Mouse (Mus musculus) frontal cortex, adult (tissue): ENCODE measurements around the gene Slc35f3.

ENCODE experiments used
- ATAC-seq: cut with Nextera tagmentation; 2 replicates; pipeline ENCODE4 v1.9.2; 2017; ENCODE audit warnings: mild to moderate bottlenecking, moderate library complexity, mixed read lengths; ENCODE audit not compliant: low TSS enrichment

Slc35f3 gene

DNA sequence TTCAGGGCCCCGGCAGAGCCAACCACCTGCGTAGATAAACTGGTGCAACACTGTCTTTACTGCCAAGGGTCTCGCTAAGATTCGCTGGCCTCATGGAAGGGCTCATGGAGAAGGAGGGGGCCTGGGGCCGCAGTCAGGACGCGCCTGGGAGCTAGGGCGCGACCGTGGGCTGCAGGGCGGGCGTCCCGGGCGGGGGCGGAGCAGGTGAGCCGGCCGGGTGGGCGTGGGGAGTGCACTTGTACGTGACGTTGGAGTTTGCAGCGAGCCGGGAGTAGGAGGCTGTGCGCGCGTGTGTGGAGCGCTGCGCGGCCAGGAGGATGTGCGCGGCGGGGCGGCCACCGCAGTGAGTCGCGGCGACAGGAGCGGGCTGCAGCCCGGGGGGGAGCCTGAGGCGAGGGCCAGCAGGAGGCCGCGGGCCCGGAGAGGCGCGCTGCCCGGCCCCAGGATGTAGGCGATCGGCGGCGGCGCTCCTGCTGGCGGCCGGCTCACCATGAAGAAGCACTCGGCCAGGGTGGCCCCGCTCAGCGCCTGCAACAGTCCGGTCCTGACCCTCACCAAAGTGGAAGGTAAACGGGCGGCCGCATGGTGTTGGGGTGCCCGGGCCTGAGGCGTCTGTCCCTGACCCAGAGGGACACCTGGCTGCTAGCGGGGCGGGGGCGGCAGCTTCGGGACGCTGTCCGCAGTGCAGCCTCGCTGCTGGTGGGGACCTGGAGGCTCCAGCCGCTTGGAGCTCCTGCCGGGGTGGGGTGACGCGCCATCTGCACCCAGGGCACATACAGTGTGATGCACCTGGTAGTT is at the start of gene Slc35f3:
Slc35f3 (plus strand) TSS at position 263 of the 798 bp plus-strand sequence.
- peak; percentile 77 for ATAC-seq

DNA sequence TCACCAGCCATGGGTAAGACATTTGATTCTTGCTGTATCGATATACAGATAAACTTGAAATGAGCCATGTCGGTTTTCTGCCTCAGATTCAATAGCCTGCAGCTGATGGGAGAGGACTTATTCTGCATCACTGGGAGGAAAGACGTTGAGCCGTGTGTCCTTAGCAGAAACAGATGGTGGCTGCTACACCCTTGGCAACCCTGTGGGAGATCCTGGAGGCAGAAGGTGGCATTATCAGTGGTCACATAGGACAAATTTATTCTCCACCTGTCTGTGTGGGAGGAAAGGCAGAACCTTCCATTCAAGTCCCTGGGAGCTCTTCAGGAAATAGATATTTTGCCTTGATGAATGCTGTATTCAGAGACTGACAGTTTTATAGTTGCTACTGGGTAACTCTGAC is 47.9 kb upstream of the Slc35f3 start:
- ATAC-seq = no peak

DNA sequence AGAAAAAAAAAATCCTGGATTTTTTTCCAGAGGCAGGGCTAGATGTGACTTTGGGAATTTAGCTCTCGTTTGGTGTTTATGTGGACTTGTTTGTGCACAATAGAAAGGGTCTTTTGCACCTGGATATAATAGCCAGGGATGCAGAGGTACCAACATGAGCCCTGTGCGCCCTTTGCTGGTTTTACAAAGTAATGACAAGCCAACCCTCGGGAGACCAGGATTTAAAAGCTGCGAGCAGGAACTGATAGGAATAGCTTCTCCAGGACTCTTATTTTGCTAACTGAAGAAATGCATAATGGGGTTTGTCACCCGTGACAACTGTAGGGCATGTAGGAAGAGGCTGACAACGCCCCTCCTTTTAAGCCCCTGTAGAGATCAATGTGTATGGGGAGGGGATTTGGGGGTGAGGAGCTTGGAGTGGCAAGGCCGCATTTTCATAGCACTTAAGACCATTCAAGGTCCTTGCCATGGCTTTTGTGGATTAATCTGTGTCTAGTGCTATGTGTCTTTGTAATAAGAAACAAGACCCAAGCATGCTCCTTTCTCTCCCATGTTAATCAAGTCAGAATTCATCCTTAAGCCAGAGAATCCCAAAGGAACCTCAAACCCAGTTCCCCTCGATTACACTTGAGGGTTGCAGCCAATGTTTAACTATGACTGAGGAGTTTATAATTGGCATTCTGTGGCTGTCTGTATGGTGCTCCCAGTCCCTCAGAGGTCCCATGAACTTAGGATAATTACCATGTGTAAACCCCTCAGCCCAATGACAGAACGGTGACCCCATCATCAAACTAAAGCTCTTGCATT is 41.6 kb upstream of the Slc35f3 start:
- ATAC-seq = no peak

DNA sequence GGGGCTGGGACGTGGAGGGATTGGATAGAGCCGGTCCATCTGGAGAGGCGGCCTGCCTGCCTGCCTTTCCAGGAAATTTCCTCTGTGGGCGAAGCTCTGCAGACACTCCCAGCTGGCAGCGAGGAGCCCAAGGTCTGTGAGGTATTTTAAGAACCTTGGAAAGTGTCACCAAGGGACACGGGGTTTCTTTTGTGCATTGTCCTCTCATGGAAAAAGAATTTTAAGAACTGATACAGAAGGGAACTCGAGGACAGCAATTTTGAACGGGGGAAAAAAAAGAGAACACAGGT is 41.0 kb upstream of the Slc35f3 start:
- peak; percentile 66 for ATAC-seq

DNA sequence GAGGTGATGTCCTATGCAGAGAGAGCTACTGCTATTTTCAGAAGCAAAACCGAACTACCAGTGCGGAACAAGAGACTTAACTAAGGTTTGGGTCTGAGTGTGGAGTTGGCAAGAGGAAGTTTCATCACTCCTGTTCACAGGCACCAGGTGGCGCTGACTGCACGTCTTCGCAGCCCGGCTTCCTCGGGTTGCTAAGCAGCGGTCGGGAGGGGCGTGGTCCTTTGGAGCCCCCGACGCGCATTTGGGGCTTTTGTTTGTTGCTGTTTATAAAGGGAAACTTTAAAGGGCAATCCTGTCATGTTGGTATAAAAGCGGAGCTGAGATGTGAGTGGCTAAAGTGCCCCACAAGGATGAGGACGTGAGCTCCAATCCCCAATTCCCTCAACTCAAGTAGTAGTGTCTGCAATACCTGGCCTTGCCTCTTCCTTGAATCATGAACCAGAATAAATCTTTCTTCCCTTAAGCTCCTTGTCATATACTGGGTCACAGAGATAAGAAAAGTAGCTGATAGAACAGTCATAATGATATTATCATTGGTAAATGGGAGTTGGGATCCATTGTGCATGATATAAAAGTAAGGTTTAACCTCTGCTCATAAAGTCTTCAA is 40.1 kb upstream of the Slc35f3 start:
- peak; percentile 87 for ATAC-seq

DNA sequence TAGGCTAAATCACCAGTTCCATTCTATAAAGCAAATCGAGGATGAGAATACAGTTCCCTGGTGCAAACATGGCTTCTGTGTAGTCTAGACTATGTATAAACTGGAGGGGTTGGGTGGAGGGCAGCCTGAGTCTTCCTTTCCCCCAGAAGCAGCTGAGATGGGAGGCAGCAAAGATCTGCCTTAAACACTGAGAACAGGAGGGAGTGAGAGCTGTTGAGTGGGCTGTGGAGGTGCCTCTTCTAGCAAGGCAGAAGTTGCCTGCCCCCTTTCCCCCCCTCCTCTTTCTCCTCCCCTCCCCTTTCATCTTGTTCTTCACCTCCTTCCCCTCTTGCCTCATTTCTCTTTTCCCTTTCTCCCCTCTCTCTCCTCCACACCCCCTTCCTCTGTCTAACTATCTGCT is 33.2 kb upstream of the Slc35f3 start:
- peak; percentile 79 for ATAC-seq

DNA sequence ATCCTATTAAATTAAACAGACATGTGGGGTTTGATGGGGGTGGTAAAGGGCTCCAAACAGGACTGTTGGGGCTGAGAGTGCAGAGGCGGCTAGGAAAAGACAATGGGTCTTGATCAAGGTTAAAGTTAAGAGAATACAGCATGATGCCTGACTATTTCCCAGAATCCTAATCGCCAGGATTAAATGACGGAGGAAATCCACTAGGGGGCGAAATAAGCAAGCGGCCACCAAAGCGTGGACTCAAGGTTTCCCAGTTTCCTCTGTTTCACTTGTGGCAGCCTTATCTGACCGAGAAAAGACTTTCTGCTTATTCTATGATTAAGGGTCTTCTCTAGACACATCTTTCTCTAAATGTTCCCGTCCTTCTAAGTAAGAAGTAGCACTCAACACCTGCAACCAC is 31.2 kb upstream of the Slc35f3 start:
- ATAC-seq = peak; percentile 75; the same call in 1 of the 2 replicates

DNA sequence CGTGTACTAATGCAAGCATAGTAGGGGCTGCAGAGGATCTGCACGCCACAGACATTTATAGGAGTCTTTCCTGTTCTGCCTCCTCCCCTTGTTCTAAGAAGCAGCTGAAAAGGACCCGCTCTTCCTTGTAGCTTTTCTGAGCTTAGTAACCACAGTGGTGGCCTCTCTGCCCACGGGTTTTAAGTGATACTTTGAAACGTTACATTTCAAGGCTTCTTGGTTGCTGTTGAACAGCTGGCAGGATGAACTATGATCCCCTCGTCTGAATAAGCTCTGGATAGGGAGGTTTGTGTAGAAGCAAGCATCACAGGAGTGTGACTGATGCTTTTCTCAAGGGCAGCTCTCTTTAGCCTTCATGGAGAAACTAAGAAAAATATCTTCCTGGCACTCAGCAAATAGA is 28.6 kb upstream of the Slc35f3 start:
- ATAC-seq = no peak

DNA sequence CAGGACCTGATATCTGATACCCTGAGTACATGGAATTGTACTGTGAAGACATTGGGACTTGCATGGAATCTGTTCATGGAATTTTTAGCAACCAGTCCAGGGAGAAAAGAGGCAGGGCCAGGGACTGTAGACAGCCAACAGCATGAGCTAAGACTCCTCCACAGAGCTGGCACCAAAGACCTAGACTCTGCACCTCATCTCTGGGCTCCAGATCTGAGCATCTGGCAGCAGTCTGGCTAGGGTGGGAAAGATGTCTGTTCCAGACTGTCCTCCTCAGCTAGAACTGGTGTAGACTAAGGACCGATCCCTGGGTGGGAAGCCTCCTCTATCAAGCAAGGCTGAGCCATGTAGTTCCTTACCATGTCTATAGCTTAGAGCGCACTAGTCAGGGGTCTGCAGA is 25.9 kb upstream of the Slc35f3 start:
- ATAC-seq = peak; percentile 92

DNA sequence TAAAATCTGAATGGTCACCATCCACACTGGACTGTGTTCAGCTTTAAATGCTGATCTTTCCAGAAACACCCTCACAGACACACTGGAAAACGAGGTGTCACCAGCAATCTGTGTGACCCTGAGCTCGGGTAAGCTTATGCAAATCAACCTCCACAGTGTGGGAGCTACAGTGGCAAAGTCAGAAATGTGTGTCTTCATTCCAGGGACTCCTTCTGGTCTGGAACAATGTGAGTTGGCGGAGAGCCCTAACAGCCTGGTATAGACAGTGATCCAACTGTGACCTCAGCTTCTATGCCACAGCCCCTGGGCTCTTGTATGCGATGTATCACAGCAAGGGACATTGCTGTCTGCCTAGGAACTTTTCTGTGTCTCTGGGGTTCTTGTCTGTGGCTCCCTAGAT is 25.3 kb upstream of the Slc35f3 start:
- peak; percentile 79 for ATAC-seq

DNA sequence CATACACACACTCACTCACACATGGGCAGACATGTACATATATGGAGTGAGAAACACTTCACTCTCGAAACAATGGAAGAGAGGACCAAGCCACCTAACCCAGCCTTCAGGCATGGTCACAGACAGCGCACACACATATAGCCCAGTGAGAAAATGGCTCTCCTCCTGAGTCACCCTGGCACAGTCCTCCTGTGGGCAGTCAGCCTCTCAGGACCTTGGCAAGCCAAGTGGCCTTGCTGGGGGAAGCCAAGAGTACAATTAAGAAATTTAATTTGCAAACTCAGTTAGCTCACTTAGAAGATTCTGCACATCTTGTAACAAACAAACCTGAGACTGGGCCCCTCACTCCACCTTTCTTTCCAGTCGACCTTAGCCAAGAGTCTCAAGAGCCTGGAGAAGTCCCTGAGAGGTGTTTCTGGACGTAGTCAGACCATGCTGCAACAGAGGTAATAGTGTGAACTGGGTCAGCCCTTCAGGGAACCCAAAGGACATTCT is 23.4 kb upstream of the Slc35f3 start:
- no peak for ATAC-seq

DNA sequence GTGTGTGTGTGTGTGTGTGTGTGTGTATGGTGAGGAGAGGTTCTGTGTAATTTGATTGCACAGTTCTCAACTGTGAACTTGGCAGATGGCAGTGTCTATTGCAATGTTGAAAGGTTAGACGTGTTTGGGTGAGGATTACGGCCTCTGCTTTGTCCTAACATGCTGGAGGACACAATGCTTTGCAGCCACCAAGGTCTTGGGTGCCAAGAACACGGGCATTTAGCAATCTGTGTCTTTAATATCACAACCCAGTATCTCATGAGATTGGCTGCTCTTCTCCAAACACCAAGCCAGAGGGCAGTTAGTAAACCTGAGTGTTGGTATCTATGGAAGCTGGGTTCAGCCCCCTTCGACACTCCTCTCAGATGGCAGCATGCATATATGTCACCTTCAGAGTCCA is 22.5 kb upstream of the Slc35f3 start:
- ATAC-seq = no peak

DNA sequence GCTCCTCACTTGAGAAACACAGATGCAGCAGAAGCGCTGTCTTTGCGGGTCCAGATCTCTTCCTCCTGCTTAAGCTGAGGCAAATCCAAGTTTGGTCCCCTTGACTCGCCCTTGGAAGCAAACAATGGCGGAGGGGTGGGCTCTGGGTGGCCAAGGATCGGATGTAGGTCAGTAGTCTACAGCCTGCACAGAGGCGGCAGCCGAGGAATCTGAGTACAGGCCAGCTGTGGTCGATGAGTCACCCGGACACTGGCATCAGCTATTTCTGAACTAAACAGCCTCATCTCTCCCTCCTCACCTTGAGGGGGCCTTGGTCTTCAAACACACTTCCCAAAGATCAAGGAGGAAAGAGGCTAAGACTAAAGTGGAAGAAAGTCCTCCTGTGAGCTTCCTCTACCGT is 6.4 kb upstream of the Slc35f3 start:
- ATAC-seq = peak; percentile 64; the same call in 1 of the 2 replicates

DNA sequence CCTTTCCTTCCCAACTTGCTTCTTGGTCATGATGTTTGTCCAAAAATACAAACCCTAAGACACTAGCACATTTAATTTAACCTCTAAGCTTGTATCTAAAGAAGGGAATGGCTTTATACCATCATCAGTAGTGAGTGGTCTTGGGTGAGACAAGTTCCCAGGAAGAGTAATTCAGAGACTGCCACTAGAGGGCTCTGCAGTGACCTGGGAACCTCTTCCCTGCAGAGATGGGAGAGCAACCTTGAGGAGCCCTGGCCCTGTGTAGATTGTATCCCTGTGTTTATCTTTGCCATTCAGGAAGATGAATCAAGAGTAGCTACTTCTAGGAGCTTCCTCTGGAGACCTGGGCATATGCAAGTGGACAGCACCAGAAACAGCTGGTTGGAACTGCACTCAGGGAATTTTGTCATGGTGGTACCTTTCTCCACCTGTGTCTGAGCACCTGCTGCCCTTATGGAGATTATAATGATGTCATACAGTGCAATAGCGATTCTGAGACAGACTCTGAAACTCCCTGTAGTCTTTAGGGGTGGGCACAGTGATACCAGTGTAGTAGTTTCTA is 993 bp upstream of the Slc35f3 start:
- ATAC-seq = peak; percentile 45

DNA sequence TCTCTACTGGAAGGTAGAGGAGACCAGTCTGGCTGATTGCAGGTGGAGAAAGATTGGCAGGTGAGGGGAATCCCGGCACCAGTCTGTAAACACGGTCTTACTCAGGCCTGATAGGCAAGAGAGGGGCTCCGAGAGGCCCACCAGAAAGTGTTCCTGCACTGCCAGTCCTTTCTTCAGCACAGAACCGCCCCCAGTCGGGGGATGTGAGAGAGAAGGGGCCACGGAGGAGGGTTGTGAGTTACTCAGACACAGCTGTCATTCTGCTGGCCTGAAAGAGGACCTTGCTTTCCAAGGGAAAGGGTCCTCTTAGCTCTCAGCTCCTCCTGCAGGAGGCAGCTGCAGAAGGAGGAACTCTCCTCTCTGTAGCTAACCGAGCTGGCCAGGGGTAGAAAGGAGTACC is 975 bp downstream of the Slc35f3 start:
- ATAC-seq = peak; percentile 31; the same call in 1 of the 2 replicates

DNA sequence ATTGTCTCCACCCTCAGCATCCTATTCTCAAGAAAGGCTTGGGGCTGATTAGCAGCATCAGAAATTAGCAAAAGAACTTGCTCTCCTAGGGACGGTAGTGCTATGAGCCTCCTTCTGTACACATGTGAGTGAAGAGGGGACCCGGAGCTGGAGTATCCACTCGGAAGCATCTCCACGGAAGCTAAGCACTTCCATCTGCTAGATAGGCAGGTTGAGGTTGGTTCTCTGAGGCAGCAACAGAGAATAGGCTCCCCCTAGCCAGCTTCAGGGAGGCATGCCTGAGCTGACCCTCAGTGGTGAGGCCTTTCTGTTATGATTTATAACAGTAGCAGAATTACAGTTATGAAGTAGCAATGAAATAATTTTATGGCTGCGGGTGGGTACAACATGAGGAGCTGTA is 2.0 kb downstream of the Slc35f3 start:
- peak; percentile 19; the same call in 1 of the 2 replicates for ATAC-seq

DNA sequence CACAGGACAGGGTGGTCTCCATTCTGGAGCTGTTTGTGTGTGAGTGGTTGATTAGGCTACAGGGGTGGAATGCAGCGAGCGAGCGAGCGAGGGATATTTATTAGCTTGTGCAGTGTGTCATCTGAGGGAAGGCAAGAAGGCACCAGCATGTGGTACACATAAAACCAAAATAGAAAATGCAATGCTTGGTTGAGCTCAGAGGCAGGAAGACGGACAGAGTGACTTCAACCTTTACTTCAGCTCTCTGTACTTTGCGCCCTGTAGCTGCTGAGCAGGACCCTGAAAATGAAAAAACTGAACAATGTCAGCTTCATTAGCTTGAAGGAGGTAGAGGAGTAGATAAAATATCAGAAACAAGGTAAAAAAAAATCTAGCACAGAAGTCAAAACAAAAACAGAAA is 3.2 kb downstream of the Slc35f3 start:
- no peak for ATAC-seq

DNA sequence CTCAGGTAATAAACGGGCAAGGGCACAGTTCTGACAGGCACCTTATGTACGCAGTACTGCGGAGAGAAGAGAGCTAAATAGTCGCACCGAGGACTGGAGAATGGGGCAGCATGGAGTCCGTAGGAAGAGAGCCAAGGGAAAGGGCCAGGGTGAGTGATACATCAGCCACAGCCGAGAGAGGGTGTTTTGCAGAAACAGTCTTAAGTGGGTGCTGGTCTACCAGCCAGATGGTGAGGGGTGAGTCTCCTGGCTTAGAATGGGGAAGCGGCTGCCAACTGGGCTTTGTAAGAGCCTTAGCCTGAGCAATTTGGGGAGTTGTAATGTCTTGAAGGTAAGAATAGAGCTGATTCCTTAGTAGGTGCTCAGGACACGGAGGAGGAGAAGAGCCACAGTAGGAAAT is 8.8 kb downstream of the Slc35f3 start:
- peak; percentile 64 for ATAC-seq

DNA sequence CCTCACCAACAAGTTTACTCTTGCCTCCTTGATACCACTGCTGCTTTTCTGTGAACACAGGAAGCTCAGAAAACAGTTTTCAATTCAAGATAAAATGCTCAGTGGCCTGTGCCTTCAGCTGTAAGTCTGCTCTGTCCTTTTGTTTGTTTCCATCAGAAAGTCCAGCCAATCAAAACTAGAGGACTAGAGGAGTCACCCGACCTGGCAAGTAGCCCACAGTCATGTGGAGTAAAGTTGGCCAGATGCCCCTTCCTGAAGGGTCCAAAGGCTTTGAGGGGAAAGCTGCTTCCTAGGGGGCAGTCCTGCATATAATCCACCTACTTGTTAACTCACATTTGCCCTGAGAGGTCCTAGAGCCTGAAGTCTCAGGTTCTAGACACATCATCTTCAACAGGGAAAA is 10.7 kb downstream of the Slc35f3 start:
- no peak for ATAC-seq

DNA sequence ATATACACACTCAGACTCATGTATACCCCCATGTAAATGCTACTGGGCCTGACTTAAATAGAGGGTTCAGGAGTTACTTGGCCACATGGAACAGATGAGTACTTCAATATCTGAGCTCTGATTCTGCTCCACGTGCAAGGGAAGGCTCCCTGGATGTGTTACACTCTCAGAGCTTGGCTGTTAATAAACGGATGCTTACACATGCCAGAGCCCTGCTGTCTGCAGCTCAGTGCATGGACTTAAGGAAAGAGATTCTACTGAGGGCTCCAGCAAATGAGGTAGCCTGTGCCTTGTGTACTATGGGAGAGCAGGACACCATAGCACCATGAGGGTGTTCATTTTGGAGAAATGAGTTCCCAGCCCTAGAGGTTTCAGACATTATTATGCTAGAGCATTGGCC is 26.6 kb downstream of the Slc35f3 start:
- no peak for ATAC-seq

DNA sequence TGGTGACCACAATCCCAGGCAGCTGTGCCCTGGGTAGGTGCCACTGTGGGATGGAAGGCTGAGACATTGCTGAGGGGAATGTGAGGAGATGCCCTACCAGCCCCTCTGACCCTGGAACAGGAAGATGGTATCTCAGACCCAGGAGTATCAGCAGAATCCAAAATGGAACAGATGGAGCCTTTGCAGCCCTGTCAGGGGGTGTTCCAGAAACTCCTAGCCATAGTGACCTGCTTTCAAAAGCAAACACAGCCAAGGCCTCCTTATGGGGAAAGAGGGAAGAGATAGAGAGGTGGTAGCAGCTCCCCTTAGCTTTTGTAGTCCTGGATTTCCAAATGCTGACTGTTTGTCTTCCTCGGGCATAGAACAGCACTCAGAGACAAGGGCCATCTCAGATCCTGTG is 27.8 kb downstream of the Slc35f3 start:
- ATAC-seq = peak; percentile 2; the same call in 1 of the 2 replicates

DNA sequence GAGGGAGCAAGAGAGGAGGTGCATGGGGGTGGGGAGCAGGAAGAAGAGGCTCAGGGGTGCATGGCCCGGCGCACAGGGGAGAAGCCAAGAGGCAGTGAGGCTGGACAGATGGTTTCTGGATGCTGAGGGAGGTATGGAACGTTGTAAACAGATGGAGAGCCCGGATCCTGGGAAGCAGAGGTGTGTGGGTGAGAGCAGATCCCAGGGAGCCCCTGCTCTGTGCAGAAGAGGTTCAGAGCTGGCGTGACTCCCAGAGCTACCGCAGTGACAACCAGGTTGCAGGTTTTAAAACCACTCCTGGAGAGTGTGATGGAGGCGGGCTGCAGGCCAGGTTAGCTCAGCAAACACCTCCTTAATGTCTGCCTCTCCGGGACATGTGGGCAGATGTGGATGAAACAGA is 28.4 kb downstream of the Slc35f3 start:
- ATAC-seq = peak; percentile 84
